Mouse (Mus musculus) midbrain, embryonic 11.5 days (tissue): Measurements from ENCODE around the gene Mlh3. TPM values are rescaled to one million over a fixed set of nuclear protein-coding genes. Genes with fewer than 3 reads are reported as not detected.
"Not testable (repeated sequence)": the region's sequence is repeated elsewhere in the genome, so short reads cannot be mapped to it uniquely, and the experiment has no call there.

Experiments used
- ATAC-seq: fragments of 200-750 bp; cut with Nextera tagmentation; 2 replicates; pipeline ENCODE4 v1.8.0; 2017; ENCODE audit warnings: moderate TSS enrichment, moderate library complexity; ENCODE audit not compliant: low FRiP score
- DNase-seq: peaks from one replicate; pipeline ENCODE4 v3.0.0; 2015; ENCODE audit warnings: low spot score; ENCODE audit errors: missing footprints
- H3K27ac ChIP-seq: fragments of 300-500 bp; sonication (generic); 2 replicates; pipeline ENCODE4 v1.5.1; 2014; ENCODE audit warnings: low read depth, low read length
- H3K27me3 ChIP-seq: fragments of 300-500 bp; sonication (generic); 2 replicates; pipeline ENCODE4 v1.6.1; 2014; ENCODE audit warnings: mild to moderate bottlenecking, low read length, moderate library complexity, mixed read lengths; ENCODE audit not compliant: control insufficient read depth, insufficient read depth
- H3K36me3 ChIP-seq: fragments of 300-500 bp; sonication (generic); 2 replicates; pipeline ENCODE4 v1.6.1; 2014; ENCODE audit warnings: mild to moderate bottlenecking, low read length, moderate library complexity, mixed read lengths; ENCODE audit not compliant: control insufficient read depth, insufficient read depth
- H3K4me1 ChIP-seq: fragments of 300-500 bp; sonication (generic); 2 replicates; pipeline ENCODE4 v1.6.1; 2014; ENCODE audit warnings: low read length; ENCODE audit not compliant: control insufficient read depth, insufficient read depth
- H3K4me2 ChIP-seq: fragments of 300-500 bp; sonication (generic); 2 replicates; pipeline ENCODE4 v1.6.1; 2014; ENCODE audit warnings: mild to moderate bottlenecking, moderate library complexity
- H3K4me3 ChIP-seq: fragments of 300-500 bp; sonication (generic); 2 replicates; pipeline ENCODE4 v1.5.1; 2014; ENCODE audit warnings: low read depth, low read length
- H3K9ac ChIP-seq: fragments of 300-500 bp; sonication (generic); 2 replicates; pipeline ENCODE4 v1.6.1; 2014; ENCODE audit warnings: low read length
- H3K9me3 ChIP-seq: fragments of 300-500 bp; sonication (generic); 2 replicates; pipeline ENCODE4 v1.6.1; 2016; ENCODE audit warnings: low read length; ENCODE audit not compliant: control insufficient read depth
- WGBS: fragments of 180-500 bp; shearing (Covaris S2); extraction: QIAGEN DNeasy Blood & Tissue Kit; methylation state at CpG from one replicate; pipeline ENCODE4 v1.1.7; 2014; 5-methylcytosine and 5-hydroxymethylcytosine counted together
- polyA plus RNA-seq: library from polyadenylated mRNA; unstranded; fragments of >200 nt; fragmentation: Nextera tagmentation; extraction: Ambion mirVana; gene quantifications from 2 replicates; pipeline ENCODE4 v1.2.1, GENCODE M21; 2014

Mlh3 gene
- polyA plus RNA-seq, 1 experiment from 2014 or later = 10.4 TPM

GRCm38 (mm10) chr12:85286941-85287340 is 16.5 kb upstream of the Mlh3 start:
- no peak overlapping the region for H3K4me2 ChIP-seq
- ATAC-seq (no peak), DNase-seq (peak; percentile 69)
- no peaks in the 10 kb centered on the region for H3K36me3 ChIP-seq
- no peaks in the 10 kb centered on the region for H3K9me3 ChIP-seq
- WGBS = 44% methylated on average over 3 of the region's 5 CpGs
- H3K4me3 ChIP-seq = no peak overlapping the region
- no peak overlapping the region for H3K27ac ChIP-seq
- no peaks in the 10 kb centered on the region for H3K27me3 ChIP-seq
- H3K9ac ChIP-seq = no peak overlapping the region
- H3K4me1 ChIP-seq = peaks cover 4% of the 10 kb centered on the region; the same call in 1 of the 2 replicates

- no peak overlapping the region for H3K4me2 ChIP-seq
- WGBS = 88% methylated on average over 4 of the region's 4 CpGs
- H3K27ac ChIP-seq = no peak overlapping the region
- H3K4me3 ChIP-seq = no peak overlapping the region
- H3K9ac ChIP-seq = no peak overlapping the region
- no peaks in the 10 kb centered on the region for H3K9me3 ChIP-seq
- no peaks in the 10 kb centered on the region for H3K27me3 ChIP-seq
- H3K4me1 ChIP-seq = peaks cover 4% of the 10 kb centered on the region; the same call in 1 of the 2 replicates
- H3K36me3 ChIP-seq = no peaks in the 10 kb centered on the region
- ATAC-seq (no peak), DNase-seq (no peak)
Observed at GRCm38 (mm10) chr12:85284996-85285395, 14.6 kb upstream of the Mlh3 start.

DNA sequence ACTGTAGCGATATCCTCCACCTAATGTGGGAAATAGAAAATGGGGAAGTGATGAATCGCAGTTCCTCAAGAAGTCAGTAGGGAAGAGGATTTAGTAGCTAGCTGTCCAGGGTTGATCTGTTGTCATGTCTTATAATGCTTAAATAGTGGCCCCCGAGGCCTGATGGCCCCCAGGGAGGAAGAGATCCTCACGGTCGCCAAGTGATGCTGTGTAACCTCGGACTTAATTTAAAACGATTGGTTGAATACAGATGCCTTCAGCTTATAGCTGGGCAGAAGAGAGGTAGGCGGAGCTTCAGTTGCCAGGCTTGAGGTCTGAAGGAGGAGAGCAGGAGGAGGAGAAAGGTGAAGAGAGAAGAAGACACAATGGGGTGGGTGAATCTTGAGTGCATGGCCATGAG is 13.9 kb upstream of the Mlh3 start:
- Histone ChIP-seq H3K36me3 (no peaks in the 10 kb centered on the region), H3K9me3 (no peaks in the 10 kb centered on the region), H3K27ac (no peak overlapping the region), H3K4me2 (no peak overlapping the region), H3K4me3 (no peak overlapping the region), H3K4me1 (peaks cover 8% of the 10 kb centered on the region), H3K27me3 (no peaks in the 10 kb centered on the region), H3K9ac (no peak overlapping the region)
- WGBS = 71% methylated on average over 8 of the region's 8 CpGs
- ATAC-seq (no peak), DNase-seq (no peak)

DNA sequence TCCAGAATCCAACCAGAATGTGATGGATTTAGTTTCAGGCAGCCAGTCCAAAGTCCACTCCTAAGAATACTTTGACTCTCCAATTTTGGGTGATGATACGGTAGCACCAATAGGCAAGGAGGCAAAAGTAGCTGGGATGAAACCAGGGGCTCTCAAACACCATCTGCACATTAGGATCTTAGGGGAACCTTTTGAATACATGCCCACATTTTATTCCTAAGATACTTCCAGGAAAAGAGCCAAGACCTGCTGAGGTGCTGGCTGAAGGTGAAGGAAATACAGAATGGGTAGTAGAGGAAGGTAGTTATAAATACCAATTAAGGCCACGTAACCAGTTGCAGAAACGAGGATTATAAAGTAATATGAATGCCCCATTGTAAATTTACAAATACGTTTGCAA is 11.4 kb upstream of the Mlh3 start:
- H3K9me3 ChIP-seq, H3K4me3 ChIP-seq, H3K9ac ChIP-seq, H3K27ac ChIP-seq, H3K4me1 ChIP-seq, H3K4me2 ChIP-seq, H3K36me3 ChIP-seq, H3K27me3 ChIP-seq, ATAC-seq: not testable (repeated sequence)
- peak; percentile 66 for DNase-seq
- WGBS = 93% methylated on average over 1 of the region's 4 CpGs

DNA sequence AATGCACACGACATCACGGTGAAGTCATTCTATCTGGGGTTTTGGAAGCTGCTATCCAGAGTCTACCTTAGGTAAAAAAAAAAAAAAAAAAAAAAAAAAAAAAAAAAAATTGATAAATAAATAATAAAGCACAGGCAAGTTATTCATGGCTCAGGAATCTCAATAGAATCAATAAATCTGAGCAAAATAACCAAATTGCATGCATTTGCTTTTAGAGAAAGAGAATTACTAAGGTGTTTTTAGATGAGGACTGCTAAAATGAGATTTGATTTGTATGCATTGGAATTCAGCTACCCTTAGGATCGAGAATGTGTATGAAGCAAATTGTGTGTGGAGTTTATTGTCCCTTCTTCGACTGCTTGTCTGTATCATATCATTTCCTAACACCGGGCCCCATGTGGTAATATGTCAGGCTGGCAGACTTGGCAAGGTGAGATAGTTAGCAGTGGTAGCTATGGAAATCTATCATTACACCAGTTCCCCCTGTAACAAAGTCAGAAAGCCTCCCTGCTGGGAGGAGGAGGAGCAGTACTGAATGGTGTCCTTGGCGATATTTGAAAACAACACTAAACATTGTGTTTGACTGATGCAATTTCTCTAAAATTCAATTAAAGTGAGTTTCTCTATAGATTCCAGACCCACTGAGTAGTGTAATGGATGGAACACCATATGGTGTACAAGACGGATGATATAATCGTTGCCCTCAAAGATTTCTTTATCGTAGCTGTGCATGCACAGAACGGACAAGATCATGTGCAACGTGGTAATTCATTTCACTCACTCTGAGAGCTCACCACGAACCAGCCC is 10.6 kb upstream of the Mlh3 start:
- DNase-seq (no peak), ATAC-seq (no peak)
- Histone ChIP-seq H3K36me3 (no peaks in the 10 kb centered on the region), H3K27ac (no peak overlapping the region), H3K9ac (no peak overlapping the region), H3K4me1 (peaks cover 5% of the 10 kb centered on the region), H3K9me3 (no peaks in the 10 kb centered on the region), H3K4me2 (peak overlapping the region; percentile 78), H3K4me3 (peak overlapping the region; percentile 67; the same call in 1 of the 2 replicates), H3K27me3 (no peaks in the 10 kb centered on the region)
- 70% methylated on average over 12 of the region's 12 CpGs for WGBS

DNA sequence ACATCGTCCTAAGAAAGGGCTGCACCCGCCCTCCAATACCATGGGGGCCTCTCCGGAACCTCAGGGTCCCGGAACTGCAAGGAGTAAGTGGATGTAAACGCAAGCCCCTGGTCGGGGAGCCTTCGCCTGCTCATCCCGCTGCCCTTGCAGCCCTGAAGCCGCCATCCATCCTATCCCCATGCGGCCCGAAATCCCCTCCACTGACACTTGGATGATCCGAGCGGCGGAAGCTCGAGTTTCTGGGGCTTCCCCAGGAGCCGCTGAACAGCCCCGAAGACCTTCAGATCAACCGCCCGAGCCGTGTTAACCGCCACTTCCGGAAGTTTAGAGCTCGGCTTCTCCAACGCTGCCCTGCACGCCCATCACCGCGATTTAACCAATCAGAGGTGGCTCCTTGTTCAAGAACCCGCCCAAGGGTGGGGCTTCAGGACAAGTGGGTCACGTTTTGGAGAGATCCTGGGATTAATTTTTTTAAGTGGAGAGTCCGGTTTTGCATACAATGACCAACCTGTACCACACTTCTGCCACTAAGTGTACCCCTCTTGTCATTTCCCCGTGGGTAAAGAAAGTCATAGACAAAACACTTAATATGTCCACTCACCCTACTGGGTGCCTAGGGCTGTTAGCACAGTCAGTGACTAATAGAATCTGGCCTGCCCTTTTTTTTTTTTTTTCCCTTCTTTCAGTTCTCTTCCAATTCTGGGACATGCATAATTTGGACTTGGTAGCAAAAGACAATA is 9.9 kb upstream of the Mlh3 start:
- H3K27ac ChIP-seq = no peak overlapping the region; the same call in 1 of the 2 replicates
- H3K27me3 ChIP-seq = no peaks in the 10 kb centered on the region
- peak overlapping the region; percentile 78 for H3K4me2 ChIP-seq
- H3K9me3 ChIP-seq = no peaks in the 10 kb centered on the region
- no peaks in the 10 kb centered on the region for H3K36me3 ChIP-seq
- peaks cover 5% of the 10 kb centered on the region for H3K4me1 ChIP-seq
- peak overlapping the region; percentile 80 for H3K9ac ChIP-seq
- ATAC-seq = peak; percentile 98
- WGBS = under 1% methylated on average over 31 of the region's 31 CpGs
- DNase-seq = peak; percentile 100
- peak overlapping the region; percentile 67 for H3K4me3 ChIP-seq

DNA sequence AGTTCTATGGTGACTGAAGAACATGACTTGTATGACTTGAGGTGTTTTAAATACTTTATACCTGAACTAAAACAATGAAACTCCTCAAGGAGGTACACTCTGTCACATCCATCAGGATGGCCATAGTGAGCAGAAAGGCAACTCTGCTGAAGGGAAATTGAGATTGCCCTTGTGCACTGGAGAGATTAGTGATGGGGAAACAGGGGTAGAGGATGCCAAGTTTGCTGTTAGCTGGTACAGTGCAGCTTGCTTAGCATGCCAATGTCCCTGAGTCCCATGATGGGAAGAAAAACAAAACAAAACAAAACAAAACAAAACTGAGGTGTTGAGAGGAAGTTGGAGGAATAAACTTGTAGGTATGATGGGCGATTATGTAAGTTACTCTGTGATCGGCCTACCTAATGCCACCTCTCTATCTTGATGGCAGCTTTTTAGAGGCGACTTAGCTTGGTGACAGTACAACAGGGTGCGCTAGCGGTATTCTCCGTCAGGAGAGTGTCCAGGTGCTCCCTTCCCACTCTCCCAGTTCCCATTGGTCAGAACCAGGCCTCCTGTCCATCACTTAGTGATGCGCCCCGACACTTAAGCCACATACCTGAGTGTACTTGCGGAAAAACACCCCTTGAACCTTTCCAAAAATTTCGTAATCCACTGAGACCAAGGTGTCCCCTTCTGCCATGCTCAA is 9.1 kb upstream of the Mlh3 start:
- H3K27me3 ChIP-seq = no peaks in the 10 kb centered on the region
- WGBS = 8% methylated on average over 10 of the region's 10 CpGs
- H3K9me3 ChIP-seq = no peaks in the 10 kb centered on the region
- peak overlapping the region; percentile 78 for H3K4me2 ChIP-seq
- no peaks in the 10 kb centered on the region for H3K36me3 ChIP-seq
- H3K4me3 ChIP-seq = peak overlapping the region; percentile 67
- DNase-seq (no peak), ATAC-seq (peak; percentile 47)
- peaks cover 5% of the 10 kb centered on the region for H3K4me1 ChIP-seq
- no peak overlapping the region for H3K27ac ChIP-seq
- H3K9ac ChIP-seq = peak overlapping the region; percentile 80

DNA sequence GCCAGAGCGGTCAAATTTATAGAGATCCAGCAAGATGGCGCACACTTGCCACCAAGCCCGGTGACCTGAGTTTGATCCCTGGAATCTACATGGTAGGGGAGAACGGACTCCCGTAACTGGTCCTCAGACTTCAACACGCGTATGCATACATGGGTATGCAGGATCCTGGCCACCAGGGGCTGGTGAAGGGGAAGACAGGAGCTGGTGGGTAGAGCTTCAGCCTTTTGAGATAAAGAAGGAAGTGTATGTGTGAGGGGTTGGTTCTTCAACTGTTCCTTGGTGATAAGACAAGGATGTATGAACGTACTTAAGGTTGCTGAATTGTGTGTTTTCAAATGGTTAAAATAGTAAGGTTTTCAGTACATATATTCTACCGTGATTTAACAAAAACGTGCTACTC is 8.5 kb upstream of the Mlh3 start:
- H3K36me3 ChIP-seq = no peaks in the 10 kb centered on the region
- no peaks in the 10 kb centered on the region for H3K9me3 ChIP-seq
- ATAC-seq (no peak), DNase-seq (no peak)
- H3K9ac ChIP-seq = no peak overlapping the region
- H3K27ac ChIP-seq = no peak overlapping the region
- H3K4me1 ChIP-seq = peaks cover 5% of the 10 kb centered on the region
- 95% methylated on average over 10 of the region's 10 CpGs for WGBS
- H3K4me3 ChIP-seq = no peak overlapping the region
- H3K27me3 ChIP-seq = no peaks in the 10 kb centered on the region
- no peak overlapping the region for H3K4me2 ChIP-seq

DNA sequence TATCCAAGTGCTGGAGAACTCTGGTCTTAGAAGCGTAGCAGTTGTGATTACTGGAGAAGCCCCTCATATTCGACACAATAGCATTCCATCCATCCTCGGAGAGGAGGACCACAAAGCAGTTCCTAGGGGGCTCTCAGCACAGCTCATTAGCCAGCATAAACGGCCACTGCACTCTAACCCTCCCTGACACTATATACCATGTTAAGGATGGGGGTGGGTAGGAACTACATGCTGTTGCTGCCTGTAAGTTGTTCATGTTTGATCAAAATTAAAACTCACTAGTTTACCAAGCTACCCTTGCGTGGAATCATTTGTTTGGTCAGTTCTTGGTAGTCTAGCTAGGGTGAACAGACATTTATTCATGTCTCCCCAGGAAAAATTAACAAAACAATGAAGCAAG is 5.9 kb upstream of the Mlh3 start:
- H3K4me2 ChIP-seq = no peak overlapping the region
- no peak overlapping the region for H3K27ac ChIP-seq
- no peaks in the 10 kb centered on the region for H3K36me3 ChIP-seq
- peaks cover 5% of the 10 kb centered on the region for H3K4me1 ChIP-seq
- ATAC-seq (no peak), DNase-seq (no peak)
- no peak overlapping the region for H3K9ac ChIP-seq
- WGBS = 77% methylated on average over 5 of the region's 5 CpGs
- no peaks in the 10 kb centered on the region for H3K27me3 ChIP-seq
- no peaks in the 10 kb centered on the region for H3K9me3 ChIP-seq
- no peak overlapping the region for H3K4me3 ChIP-seq
